Mouse (Mus musculus) stomach, embryonic 15.5 days (tissue): ENCODE data around the gene Chrna10. TPM values are rescaled to one million over a fixed set of nuclear protein-coding genes. Genes with fewer than 3 reads are reported as not detected.

Experiments
- ATAC-seq: fragments of 200-750 bp; cut with Nextera tagmentation; 2 replicates; pipeline ENCODE4 v1.8.0; 2017; ENCODE audit warnings: low read depth, moderate number of reproducible peaks, moderate TSS enrichment; ENCODE audit not compliant: insufficient read depth, low FRiP score
- H3K27ac ChIP-seq: fragments of 300-500 bp; sonication (generic); 2 replicates; pipeline ENCODE4 v1.5.1; 2015; ENCODE audit warnings: mild to moderate bottlenecking, inconsistent platforms
- H3K27me3 ChIP-seq: fragments of 300-500 bp; sonication (generic); replicated peaks from 2 replicates; pipeline ENCODE4 v1.6.1; 2015; ENCODE audit warnings: inconsistent platforms
- H3K36me3 ChIP-seq: fragments of 300-500 bp; sonication (generic); 2 replicates; pipeline ENCODE4 v1.6.1; 2015; ENCODE audit warnings: inconsistent platforms
- H3K4me1 ChIP-seq: fragments of 300-500 bp; sonication (generic); 2 replicates; pipeline ENCODE4 v1.6.1; 2015; ENCODE audit warnings: inconsistent platforms
- H3K4me2 ChIP-seq: fragments of 300-500 bp; sonication (generic); 2 replicates; pipeline ENCODE4 v1.6.1; 2015; ENCODE audit warnings: mild to moderate bottlenecking, inconsistent platforms
- H3K4me3 ChIP-seq: fragments of 300-500 bp; sonication (generic); replicated peaks from 2 replicates; pipeline ENCODE4 v1.5.1; 2015; ENCODE audit warnings: inconsistent platforms
- H3K9ac ChIP-seq: fragments of 300-500 bp; sonication (generic); 2 replicates; pipeline ENCODE4 v1.6.1; 2015; ENCODE audit warnings: inconsistent platforms
- H3K9me3 ChIP-seq: fragments of 300-500 bp; sonication (generic); 2 replicates; pipeline ENCODE4 v1.6.1; 2016; ENCODE audit warnings: inconsistent platforms
- WGBS: fragments of 180-500 bp; shearing (Covaris S2); methylation state at CpG from one replicate; pipeline ENCODE4 v1.1.7; 2015; 5-methylcytosine and 5-hydroxymethylcytosine counted together
- polyA plus RNA-seq: library from polyadenylated mRNA; unstranded; fragments of >200 nt; fragmentation: Nextera tagmentation; extraction: Ambion mirVana; gene quantifications from 2 replicates; pipeline ENCODE4 v1.2.1, GENCODE M21; 2015

Chrna10 gene
- polyA plus RNA-seq, 1 experiment from 2014 or later: not detected

DNA sequence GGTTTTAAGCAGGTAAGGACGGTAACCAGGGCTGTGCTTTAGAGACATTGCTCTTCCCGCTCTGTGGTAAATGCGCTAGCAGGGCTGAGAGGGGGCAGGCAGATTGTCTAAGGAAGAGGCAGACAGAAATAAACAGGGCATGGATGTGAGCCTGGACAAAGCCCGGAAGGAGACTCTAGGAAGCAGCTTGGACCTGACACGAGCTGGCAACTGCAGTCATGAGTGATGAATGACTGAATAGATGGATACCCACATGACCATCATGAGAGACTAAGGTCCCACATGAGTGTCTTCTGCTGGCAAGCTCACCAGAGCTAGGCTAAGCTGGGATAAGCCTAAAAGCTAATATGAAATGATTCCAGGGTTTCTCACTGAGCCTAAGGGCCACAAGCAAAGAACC is 12.5 kb downstream of the Chrna10 start:
- Histone ChIP-seq H3K4me3 (no peak overlapping the region), H3K4me1 (peaks cover 17% of the 10 kb centered on the region; the same call in 1 of the 2 replicates), H3K9ac (no peak overlapping the region), H3K9me3 (no peaks in the 10 kb centered on the region), H3K4me2 (no peak overlapping the region), H3K36me3 (no peaks in the 10 kb centered on the region), H3K27ac (no peak overlapping the region), H3K27me3 (no peaks in the 10 kb centered on the region)
- ATAC-seq: no peak
- WGBS: 55% methylated on average over 5 of the region's 5 CpGs

DNA sequence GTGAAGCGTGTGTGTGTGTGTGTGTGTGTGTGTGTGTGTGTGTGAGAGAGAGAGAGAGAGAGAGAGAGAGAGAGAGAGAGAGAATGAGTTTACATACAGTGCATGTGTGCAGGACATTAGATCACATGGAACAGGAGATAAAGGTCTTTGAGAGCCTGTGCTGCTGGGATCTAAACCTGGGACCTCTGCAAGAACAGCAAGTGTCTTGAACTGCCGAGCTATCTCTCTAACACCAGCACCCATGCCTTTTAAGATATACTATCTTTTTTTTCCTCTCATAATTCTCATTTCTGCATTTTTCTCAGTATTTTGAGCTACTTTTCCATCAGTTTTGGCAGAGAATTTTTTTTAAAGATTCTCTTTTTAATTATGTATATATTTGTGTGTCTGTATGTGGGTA is 13.1 kb downstream of the Chrna10 start:
- H3K27me3 ChIP-seq: no peaks in the 10 kb centered on the region
- 77% methylated on average over 2 of the region's 2 CpGs for WGBS
- H3K9ac ChIP-seq: no peak overlapping the region
- no peak overlapping the region for H3K4me3 ChIP-seq
- no peaks in the 10 kb centered on the region for H3K9me3 ChIP-seq
- H3K27ac ChIP-seq: no peak overlapping the region
- no peak overlapping the region for H3K4me2 ChIP-seq
- H3K4me1 ChIP-seq: peaks cover 17% of the 10 kb centered on the region; the same call in 1 of the 2 replicates
- H3K36me3 ChIP-seq: no peaks in the 10 kb centered on the region
- ATAC-seq: no peak

DNA sequence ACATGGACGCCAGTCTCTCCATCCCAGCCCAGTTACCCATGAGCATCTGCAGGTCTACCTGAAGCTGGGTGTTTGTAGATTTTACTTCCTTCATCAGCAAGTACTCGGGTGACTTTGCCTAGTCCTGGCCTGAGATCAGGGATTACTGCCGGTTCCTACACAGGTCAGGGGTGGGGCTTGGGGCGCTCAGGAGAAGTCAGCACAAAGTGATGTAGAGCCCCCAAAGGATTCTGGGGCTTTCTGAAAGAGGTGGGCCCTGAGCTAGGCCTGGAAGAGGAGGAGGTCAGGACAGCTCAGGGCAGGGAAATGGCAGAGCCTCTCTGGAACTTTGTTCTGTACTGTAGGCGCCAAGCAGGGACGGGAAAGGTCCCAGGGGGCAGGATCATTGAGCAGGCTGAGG is 13.9 kb downstream of the Chrna10 start:
- Histone ChIP-seq H3K9me3 (no peaks in the 10 kb centered on the region), H3K36me3 (no peaks in the 10 kb centered on the region), H3K4me1 (peaks cover 17% of the 10 kb centered on the region; the same call in 1 of the 2 replicates), H3K9ac (no peak overlapping the region), H3K27me3 (no peaks in the 10 kb centered on the region), H3K27ac (no peak overlapping the region), H3K4me3 (no peak overlapping the region), H3K4me2 (no peak overlapping the region)
- WGBS: 43% methylated on average over 6 of the region's 6 CpGs
- no peak for ATAC-seq

DNA sequence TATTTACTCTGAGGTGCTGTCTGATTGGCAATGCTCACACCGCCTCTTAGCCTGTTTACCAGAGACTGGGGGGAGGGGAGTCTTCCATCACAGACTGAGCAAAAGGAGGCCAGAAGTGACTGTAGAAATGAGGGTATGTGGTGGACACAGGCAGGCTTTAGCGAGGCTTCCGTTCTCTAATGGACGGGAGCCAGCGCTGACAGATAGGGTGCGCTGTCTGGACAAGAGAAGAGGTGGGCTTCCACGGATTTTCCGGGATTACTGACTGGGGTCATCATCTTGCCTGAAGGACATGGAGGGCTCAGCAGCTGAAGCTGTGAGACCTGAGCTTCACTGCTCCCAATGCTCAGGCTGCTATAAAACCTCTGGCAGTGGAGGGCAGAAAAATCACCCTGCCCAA is 14.4 kb downstream of the Chrna10 start:
- H3K36me3 ChIP-seq: no peaks in the 10 kb centered on the region
- no peak overlapping the region for H3K4me2 ChIP-seq
- peaks cover 15% of the 10 kb centered on the region; the same call in 1 of the 2 replicates for H3K4me1 ChIP-seq
- 57% methylated on average over 8 of the region's 8 CpGs for WGBS
- no peak for ATAC-seq
- no peak overlapping the region for H3K4me3 ChIP-seq
- H3K27ac ChIP-seq: no peak overlapping the region
- no peaks in the 10 kb centered on the region for H3K27me3 ChIP-seq
- no peaks in the 10 kb centered on the region for H3K9me3 ChIP-seq
- no peak overlapping the region for H3K9ac ChIP-seq

DNA sequence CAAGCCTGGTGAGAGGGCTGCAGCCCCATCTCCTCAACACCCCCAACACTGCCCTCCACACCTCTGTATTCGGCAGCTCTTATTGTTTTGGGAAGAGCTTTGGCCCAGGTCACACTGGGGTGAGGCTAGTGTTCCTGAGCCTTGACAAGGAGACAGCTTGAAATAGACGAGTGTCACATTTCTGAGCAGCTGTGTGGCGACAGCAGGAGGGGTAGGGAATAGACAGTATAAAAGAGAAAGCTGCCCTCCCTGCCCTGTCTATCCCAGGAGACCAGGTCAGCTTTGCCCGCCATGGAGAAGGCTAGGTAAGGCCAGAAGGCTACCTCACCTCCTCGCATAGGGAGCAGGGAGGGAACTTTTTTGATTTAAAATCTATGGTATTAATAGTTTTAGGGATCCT is 15.1 kb downstream of the Chrna10 start, which contains the start of gene Art1:
Gene Art1 (plus strand): TSS at position 257 of the 400 bp plus-strand sequence.
- H3K27me3 ChIP-seq: no peaks in the 10 kb centered on the region
- H3K4me1 ChIP-seq: peaks cover 8% of the 10 kb centered on the region; the same call in 1 of the 2 replicates
- H3K9me3 ChIP-seq: no peaks in the 10 kb centered on the region
- no peak within 1 kb of the TSS for H3K4me3 ChIP-seq
- no peaks in the 10 kb centered on the region for H3K36me3 ChIP-seq
- H3K4me2 ChIP-seq: no peak within 1 kb of the TSS
- no peak for ATAC-seq
- WGBS: 58% methylated on average over 5 of the region's 5 CpGs
- H3K9ac ChIP-seq: no peak within 1 kb of the TSS
- no peak within 1 kb of the TSS for H3K27ac ChIP-seq

DNA sequence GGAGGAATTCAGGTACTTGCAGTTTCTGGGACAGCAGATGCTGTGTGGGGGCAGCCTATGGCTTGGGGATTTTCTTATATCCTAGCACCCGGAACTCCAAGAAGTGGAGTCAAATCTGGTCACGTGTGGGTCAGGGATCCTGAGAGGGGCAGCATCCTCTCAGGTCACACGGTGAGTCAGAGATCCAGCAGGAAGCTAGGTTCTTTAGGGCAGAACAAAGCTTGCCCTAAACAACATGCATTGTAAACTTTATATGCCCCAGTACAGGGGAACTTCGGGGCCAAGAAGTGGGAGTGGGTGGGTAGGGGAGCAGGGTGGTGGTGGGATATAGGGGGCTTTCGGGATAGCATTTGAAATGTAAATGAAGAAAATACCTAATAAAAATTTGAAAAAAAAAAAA is 15.8 kb downstream of the Chrna10 start:
- Histone ChIP-seq H3K4me2 (no peak overlapping the region), H3K36me3 (no peaks in the 10 kb centered on the region), H3K27me3 (no peaks in the 10 kb centered on the region), H3K4me3 (no peak overlapping the region), H3K27ac (no peak overlapping the region), H3K4me1 (peaks cover 7% of the 10 kb centered on the region; the same call in 1 of the 2 replicates), H3K9ac (no peak overlapping the region), H3K9me3 (no peaks in the 10 kb centered on the region)
- no peak for ATAC-seq
- WGBS: 60% methylated on average over 5 of the region's 5 CpGs

DNA sequence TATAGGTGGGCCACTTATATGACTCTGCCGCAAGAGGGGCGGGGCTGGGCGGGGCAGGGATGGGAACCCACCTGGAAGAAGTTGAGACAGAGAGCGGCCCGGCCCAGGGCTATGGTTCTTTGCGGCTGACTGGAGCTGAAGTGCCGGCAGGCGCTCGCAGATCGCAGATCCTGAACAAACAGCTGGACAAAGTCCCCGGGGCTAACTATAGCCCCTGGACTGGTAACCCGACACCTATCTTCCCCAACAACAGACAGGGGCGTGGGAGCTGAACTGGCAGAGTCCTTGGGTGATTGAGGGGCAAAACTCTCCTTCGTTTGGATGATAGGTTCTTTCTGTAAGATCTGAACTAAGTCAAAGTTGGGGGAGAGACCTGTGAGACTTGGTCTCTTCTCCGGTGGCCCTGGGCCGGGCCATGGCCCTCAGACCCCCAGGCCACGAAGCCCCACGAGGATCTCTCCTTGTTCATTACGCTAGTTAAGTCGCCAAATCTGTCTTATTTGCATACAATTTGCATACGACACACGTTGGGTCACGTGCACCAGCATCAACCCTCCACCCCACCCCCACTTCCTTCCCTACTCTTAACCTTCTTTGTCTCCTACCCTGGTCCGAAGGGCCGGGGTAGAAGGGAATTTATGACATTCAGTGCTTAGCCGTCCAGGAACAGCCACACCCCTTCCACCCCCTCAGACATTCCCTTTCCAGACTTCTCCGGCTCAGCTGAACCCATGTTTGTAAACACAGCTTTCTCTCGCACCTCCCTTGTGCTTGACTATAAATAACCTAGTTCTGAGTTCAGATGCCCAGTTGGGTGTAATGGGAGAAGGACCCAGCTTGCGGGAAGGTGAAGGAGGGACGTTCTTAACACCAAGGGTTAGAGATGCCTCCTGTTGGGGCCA is 16.6 kb downstream of the Chrna10 start:
- Histone ChIP-seq H3K4me3 (peak overlapping the region; percentile 31), H3K27ac (no peak overlapping the region), H3K27me3 (no peaks in the 10 kb centered on the region), H3K36me3 (no peaks in the 10 kb centered on the region), H3K4me2 (peak overlapping the region; percentile 64), H3K9ac (no peak overlapping the region), H3K9me3 (no peaks in the 10 kb centered on the region), H3K4me1 (peaks cover 7% of the 10 kb centered on the region; the same call in 1 of the 2 replicates)
- 0 out of 2 replicates have a peak, but pooled peaks have one; percentile 48 for ATAC-seq
- WGBS: 6% methylated on average over 30 of the region's 30 CpGs

DNA sequence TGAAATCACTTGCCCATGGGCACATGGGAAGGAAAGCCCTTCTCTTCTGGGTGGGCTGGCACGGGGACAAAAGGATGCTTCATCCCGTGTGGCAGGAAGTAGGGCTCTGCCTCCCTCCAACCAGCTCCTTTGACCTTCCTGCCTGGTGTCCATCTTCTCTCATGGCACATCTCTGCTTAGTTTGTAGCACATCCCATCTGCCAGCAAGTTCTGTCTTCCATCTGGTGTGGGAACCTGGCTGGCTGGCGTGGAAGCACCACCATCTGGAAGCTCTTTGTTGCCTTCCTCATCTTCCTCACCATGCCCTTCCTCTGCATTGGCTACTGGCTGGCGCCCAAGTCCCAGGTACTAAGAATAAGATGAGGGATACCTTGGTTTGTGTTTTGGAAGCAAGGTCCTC is 29.3 kb downstream of the Chrna10 start:
- Histone ChIP-seq H3K9me3 (no peaks in the 10 kb centered on the region), H3K4me3 (no peak overlapping the region), H3K36me3 (peaks cover 6% of the 10 kb centered on the region; the same call in 1 of the 2 replicates), H3K27me3 (no peaks in the 10 kb centered on the region), H3K4me1 (no peaks in the 10 kb centered on the region), H3K4me2 (no peak overlapping the region), H3K9ac (no peak overlapping the region), H3K27ac (no peak overlapping the region)
- ATAC-seq: no peak
- 86% methylated on average over 4 of the region's 4 CpGs for WGBS

DNA sequence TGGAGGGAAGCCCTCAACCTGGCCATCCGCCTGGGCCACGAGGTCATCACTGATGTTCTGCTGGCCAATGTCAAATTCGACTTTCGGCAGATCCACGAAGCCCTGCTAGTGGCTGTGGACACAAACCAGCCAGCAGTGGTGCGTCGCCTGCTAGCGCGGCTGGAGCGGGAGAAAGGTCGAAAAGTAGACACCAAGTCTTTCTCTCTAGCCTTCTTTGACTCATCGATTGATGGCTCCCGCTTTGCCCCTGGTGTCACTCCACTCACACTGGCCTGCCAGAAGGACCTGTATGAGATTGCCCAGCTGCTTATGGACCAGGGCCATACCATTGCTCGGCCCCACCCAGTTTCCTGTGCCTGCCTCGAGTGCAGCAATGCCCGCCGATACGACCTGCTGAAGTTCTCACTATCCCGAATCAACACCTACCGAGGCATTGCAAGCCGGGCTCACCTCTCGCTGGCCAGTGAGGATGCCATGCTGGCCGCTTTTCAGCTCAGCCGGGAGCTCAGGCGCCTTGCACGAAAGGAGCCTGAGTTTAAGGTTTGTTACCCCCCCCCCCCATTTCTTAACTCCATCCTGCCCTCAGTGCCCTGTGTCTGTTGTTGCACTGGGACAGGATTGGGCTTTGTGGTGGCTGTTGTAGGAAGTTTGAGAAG is 32.5 kb downstream of the Chrna10 start:
- Histone ChIP-seq H3K4me2 (no peak overlapping the region), H3K36me3 (peaks cover 22% of the 10 kb centered on the region; the same call in 1 of the 2 replicates), H3K27ac (no peak overlapping the region), H3K9me3 (no peaks in the 10 kb centered on the region), H3K4me1 (no peaks in the 10 kb centered on the region), H3K9ac (no peak overlapping the region), H3K27me3 (no peaks in the 10 kb centered on the region), H3K4me3 (no peak overlapping the region)
- 80% methylated on average over 26 of the region's 26 CpGs for WGBS
- no peak for ATAC-seq

DNA sequence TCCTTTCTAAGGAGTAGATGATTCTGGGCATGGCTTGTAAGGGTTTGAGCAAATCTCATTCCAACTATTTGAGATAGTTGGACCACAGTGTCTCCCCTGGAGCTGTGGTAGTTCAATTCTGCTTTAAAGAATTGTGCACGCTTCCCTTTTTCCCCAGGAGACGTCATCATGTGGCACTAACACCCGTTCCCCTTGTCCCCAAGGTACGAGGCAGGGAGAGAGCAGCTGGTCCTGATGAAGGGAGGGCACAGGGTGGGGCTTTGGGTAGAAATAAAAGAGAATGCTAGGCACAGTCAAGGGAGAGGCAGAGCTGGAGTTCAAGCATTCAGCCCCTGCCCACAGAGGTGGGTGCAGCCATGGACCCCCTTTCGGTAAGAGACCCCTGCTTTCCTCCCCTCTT is 33.8 kb downstream of the Chrna10 start, which contains the start of gene Trpc2:
Gene Trpc2 (plus strand): TSS at position 301 of the 400 bp plus-strand sequence.
- H3K27me3 ChIP-seq: no peaks in the 10 kb centered on the region
- no peaks in the 10 kb centered on the region for H3K4me1 ChIP-seq
- no peaks in the 10 kb centered on the region for H3K9me3 ChIP-seq
- peaks cover 29% of the 10 kb centered on the region for H3K36me3 ChIP-seq
- H3K4me3 ChIP-seq: no peak within 1 kb of the TSS
- WGBS: 91% methylated on average over 5 of the region's 5 CpGs
- no peak for ATAC-seq
- no peak within 1 kb of the TSS for H3K4me2 ChIP-seq
- no peak within 1 kb of the TSS for H3K27ac ChIP-seq
- no peak within 1 kb of the TSS for H3K9ac ChIP-seq

DNA sequence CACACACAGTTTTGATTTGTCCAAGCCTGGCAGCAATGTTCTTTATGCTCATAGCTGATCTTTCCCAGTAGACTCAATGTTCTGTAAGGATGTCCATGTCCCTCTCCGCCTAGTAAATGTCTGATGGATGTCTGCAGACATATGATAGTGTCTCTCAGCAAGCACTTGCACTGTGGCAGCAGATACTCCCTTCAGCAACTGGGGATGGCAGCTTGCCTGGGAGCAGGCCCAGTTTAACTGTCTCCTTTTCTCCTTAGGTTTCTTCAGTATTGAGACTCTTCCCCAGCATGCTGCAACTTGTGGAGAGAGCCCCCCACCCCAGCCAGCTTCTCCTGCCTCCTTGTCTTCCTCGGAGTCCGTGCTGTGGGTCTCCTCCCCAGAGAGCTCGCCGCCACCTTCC is 34.8 kb downstream of the Chrna10 start:
- Histone ChIP-seq H3K36me3 (peaks cover 39% of the 10 kb centered on the region), H3K27me3 (no peaks in the 10 kb centered on the region), H3K9ac (no peak overlapping the region), H3K4me3 (no peak overlapping the region), H3K27ac (no peak overlapping the region), H3K4me1 (no peaks in the 10 kb centered on the region), H3K9me3 (no peaks in the 10 kb centered on the region), H3K4me2 (no peak overlapping the region)
- 87% methylated on average over 5 of the region's 5 CpGs for WGBS
- no peak for ATAC-seq

DNA sequence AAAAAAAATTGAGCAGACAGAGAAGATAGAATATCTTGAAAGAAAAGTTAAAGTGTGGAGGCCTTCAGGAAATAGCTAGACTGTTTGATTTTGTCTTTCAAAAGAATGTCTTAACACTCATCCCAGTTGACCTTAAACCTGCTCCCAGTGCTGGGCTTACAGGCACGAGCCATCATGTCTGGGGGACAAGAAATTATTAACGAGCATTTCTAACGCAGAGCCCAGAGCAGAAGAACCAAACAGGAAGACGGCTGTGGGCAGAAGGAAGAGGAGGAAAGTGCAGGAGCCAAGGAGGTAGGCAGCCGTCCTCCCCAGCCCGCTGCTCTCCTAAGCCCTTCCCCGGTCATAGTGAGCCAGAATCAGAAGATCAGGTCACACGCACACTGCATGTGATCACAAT is 36.3 kb downstream of the Chrna10 start:
- ATAC-seq: no peak
- peaks cover 48% of the 10 kb centered on the region for H3K36me3 ChIP-seq
- no peaks in the 10 kb centered on the region for H3K4me1 ChIP-seq
- no peaks in the 10 kb centered on the region for H3K9me3 ChIP-seq
- H3K27me3 ChIP-seq: no peaks in the 10 kb centered on the region
- WGBS: 86% methylated on average over 8 of the region's 8 CpGs
- no peak overlapping the region for H3K9ac ChIP-seq
- no peak overlapping the region for H3K27ac ChIP-seq
- no peak overlapping the region for H3K4me2 ChIP-seq
- H3K4me3 ChIP-seq: no peak overlapping the region
